Mouse (Mus musculus): ENCODE data around the gene Rpa1. TPM values are rescaled to one million over a fixed set of nuclear protein-coding genes. Genes with fewer than 3 reads are reported as not detected.

Rpa1 gene
- polyA plus RNA-seq, 1 experiment: 10.0 TPM

DNA sequence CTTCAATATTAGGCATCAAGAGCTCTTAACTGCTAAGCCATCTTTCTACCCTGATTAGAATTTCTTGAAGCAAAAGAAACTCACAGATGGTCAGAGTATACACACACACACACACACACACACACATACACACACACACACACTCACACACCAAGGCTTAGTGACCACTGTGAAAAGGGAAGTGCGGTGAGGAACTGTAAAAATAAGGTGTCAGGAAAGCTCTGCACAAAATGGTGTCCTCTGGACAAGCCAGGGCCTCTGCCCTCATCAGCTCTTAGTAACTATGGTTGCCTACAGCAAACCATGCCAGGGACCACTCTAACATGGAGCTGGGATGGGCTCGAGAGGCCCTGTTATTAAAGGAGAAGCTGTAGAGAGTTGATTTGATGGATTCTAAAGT, 23.7 kb downstream of the Rpa1 start:
- Histone ChIP-seq H3K36me3 (replicated peaks; ENCODE audit: low read length) (peaks cover 81% of the 10 kb centered on the region), H3K4me3 (replicated peaks) (no peak overlapping the region), H3K4me1 (peaks cover 42% of the 10 kb centered on the region), H3K27me3 (replicated peaks) (no peaks in the 10 kb centered on the region), H3K9me3 (no peaks in the 10 kb centered on the region)
- no peak for TF ChIP-seq GATA1 (IDR thresholded peaks at IDR 0.05; ENCODE audit: borderline replicate concordance, low read length)

DNA sequence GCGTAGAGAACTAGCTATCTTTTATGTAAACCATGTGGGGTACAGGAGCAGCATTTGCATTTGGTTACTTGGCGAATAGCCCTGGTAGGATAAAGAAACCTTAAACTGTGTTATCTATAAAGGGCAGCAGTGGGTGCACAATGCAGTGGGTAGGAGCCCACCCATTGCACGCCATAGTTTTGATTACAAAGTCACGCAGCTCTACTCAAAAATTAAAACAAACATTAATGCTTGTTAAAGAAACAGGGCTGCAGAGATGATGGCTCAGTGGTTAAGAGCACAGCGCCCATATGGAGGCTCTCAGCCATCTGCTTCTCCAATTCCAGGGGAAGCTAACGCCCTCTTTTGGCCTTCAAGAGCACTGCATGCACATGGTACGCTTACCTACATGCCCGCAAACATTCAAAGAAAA, 24.8 kb downstream of the Rpa1 start:
- Histone ChIP-seq H3K4me3 (replicated peaks) (no peak overlapping the region), H3K4me1 (peaks cover 42% of the 10 kb centered on the region), H3K9me3 (no peaks in the 10 kb centered on the region), H3K36me3 (replicated peaks; ENCODE audit: low read length) (peaks cover 82% of the 10 kb centered on the region), H3K27me3 (replicated peaks) (no peaks in the 10 kb centered on the region)
- no peak for TF ChIP-seq FLI1 (IDR thresholded peaks at IDR 0.05; ENCODE audit: low read length)
- TF ChIP-seq GATA1 (IDR thresholded peaks at IDR 0.05; ENCODE audit: borderline replicate concordance, low read length): no peak

DNA sequence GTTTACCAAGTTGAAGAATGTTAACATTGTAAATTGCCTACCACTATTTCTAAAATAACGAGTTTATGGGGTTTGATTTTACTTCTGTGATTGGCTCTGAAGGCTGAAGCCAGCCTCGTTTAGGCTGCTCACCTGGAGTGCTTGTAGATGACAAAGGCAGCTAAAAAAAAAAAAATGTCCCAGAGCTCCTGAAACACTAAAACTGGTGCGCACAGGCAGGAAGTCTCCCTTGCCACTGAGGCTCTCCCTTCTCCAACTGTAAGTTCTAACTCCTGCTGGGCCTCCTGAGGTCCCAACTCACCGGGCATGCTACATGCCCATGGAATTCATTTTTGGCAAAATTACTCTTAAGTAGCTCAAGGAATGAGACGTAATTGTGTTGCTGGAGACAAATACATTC, 28.9 kb downstream of the Rpa1 start:
- Histone ChIP-seq H3K27me3 (replicated peaks) (no peaks in the 10 kb centered on the region), H3K9me3 (no peaks in the 10 kb centered on the region), H3K4me3 (replicated peaks) (no peak overlapping the region), H3K4me1 (peaks cover 26% of the 10 kb centered on the region), H3K36me3 (replicated peaks; ENCODE audit: low read length) (peaks cover 82% of the 10 kb centered on the region)
- no peak for TF ChIP-seq FLI1 (IDR thresholded peaks at IDR 0.05; ENCODE audit: low read length)

DNA sequence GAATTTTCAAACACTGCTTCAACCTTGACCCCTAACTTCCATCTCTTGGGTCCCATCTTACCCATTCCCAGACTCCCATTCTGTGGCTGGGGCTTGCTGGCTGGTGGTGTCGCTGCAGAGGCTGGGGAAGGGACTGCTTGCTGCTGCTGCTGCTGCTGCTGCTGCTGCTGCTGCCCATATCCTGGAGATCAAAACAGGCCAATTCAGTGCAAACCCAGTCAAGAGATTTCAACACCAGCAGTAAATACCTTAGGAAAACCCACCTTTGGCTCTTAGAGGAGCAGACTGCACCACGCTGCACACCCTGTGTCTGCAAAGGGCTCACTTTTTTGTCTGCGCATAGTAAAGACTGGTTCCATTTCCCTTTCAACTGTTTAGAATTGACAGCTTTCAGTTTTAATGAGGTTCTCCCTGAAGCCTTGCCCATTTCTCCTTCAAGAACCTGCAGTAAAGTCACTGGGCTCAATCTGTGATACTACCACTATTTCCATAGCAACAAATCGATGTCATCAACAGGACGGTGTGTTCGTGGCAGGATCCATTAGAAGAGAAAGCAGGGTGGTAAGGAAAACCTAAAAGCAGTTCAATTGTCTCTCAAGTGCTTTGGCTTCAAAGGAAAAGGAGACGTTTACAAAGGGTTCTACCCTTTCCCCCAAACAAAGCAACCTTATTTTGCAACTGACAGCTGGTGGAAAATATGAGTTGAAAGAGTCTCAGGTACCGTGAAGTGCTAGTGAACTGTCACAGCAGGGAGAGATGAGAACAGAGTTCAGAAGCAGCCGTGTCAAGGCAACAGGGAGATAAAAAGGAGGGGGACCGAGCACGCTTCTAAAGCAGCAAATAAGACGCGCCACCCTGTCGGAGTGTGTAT, 29.5 kb downstream of the Rpa1 start:
- Histone ChIP-seq H3K27me3 (replicated peaks) (no peaks in the 10 kb centered on the region), H3K36me3 (replicated peaks; ENCODE audit: low read length) (peaks cover 86% of the 10 kb centered on the region), H3K9me3 (no peaks in the 10 kb centered on the region), H3K4me1 (peaks cover 30% of the 10 kb centered on the region), H3K4me3 (replicated peaks) (no peak overlapping the region)
- TF ChIP-seq GATA1 (IDR thresholded peaks at IDR 0.05; ENCODE audit: borderline replicate concordance, low read length) (no peak), FLI1 (IDR thresholded peaks at IDR 0.05; ENCODE audit: low read length) (no peak)

DNA sequence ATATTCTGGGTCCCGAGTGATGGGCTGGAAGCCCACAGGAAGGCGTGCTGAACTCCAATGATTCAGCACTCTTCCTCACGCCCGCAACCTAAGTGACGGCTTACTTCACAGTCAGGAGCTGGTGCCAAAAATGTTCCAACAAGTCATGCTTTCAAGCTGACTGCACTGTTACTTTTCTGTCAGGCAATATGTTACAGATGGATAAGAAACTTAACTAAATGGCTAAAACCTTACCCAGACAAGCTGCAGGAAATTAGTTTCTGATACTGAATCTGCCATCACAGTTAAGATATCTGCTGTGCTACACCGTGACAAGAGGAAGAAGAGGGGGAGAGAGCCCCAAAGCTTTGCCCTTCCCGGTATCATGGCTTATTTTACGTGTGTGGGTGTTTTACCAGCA, 34.3 kb downstream of the Rpa1 start:
- Histone ChIP-seq H3K36me3 (replicated peaks; ENCODE audit: low read length) (peaks cover 95% of the 10 kb centered on the region), H3K27me3 (replicated peaks) (no peaks in the 10 kb centered on the region), H3K4me1 (peaks cover 11% of the 10 kb centered on the region), H3K9me3 (no peaks in the 10 kb centered on the region), H3K4me3 (replicated peaks) (no peak overlapping the region)
- TF ChIP-seq GATA1 (IDR thresholded peaks at IDR 0.05; ENCODE audit: borderline replicate concordance, low read length): no peak

DNA sequence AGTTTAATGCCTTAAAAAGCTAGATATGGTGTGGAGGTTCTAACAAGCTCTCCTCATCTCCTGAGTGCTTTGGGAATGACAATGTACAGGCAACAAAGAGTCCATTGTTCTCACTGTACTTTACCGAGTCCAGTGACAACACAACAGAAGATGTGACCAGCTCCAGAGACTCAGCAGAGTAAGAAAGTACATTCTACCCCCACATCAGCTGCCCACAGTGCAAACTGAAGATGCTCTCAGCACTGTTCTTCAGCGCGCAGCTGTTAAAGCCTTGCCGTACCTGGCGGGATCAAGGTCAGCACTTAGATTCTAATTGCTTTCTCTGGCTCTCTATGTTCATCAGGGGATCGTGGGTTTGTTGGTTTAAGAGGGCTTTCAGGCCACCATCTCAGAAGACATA, 36.4 kb downstream of the Rpa1 start:
- Histone ChIP-seq H3K4me3 (replicated peaks) (no peak overlapping the region), H3K9me3 (no peaks in the 10 kb centered on the region), H3K4me1 (peaks cover 11% of the 10 kb centered on the region), H3K36me3 (replicated peaks; ENCODE audit: low read length) (peaks cover 97% of the 10 kb centered on the region), H3K27me3 (replicated peaks) (no peaks in the 10 kb centered on the region)
- TF ChIP-seq GATA1 (IDR thresholded peaks at IDR 0.05; ENCODE audit: borderline replicate concordance, low read length) (no peak), FLI1 (IDR thresholded peaks at IDR 0.05; ENCODE audit: low read length) (no peak)

DNA sequence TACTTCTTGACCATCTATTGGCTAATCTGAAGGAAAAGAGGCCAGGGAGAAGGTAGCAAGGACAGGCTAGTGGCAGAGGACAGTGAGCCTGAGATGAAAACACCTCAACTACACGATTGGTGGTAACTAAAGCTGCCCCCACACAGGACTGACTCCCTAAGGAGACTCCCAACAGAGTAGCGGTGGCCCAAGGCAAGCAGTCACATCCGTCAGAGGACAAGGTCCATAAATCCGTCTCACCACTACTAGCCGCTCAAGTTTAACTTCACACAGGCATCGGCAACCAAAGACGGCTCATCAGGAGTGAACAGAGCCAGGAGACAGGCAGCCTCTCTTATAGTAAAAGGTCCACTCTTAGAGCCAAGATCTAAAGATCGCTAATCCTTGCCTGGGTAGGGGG, 37.3 kb downstream of the Rpa1 start:
- no peaks in the 10 kb centered on the region for H3K27me3 ChIP-seq (replicated peaks)
- H3K4me3 ChIP-seq (replicated peaks): no peak overlapping the region
- TF ChIP-seq FLI1 (IDR thresholded peaks at IDR 0.05; ENCODE audit: low read length) (no peak), GATA1 (IDR thresholded peaks at IDR 0.05; ENCODE audit: borderline replicate concordance, low read length) (no peak)
- H3K9me3 ChIP-seq: no peaks in the 10 kb centered on the region
- peaks cover 99% of the 10 kb centered on the region for H3K36me3 ChIP-seq (replicated peaks; ENCODE audit: low read length)
- H3K4me1 ChIP-seq: peaks cover 11% of the 10 kb centered on the region

DNA sequence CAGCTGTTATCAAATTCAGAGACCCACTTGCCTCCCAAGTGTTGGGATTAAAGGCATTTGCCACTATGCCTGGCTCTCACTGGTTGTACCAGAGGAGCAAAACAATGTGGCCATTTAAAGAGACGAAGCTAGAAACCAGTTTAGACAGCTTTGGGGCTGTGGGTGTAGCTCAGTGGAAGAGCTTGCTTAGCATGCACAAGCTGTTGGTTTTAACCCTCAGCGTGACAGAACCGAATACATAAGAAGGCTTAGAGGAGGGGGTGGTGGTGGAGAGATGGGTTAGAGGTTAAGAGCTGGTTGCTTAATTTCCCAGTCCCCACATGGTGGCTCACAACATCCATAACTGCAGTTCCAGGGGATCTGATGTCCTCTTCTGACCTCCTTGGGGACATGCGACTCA, 39.5 kb downstream of the Rpa1 start:
- TF ChIP-seq FLI1 (IDR thresholded peaks at IDR 0.05; ENCODE audit: low read length) (no peak), GATA1 (IDR thresholded peaks at IDR 0.05; ENCODE audit: borderline replicate concordance, low read length) (no peak)
- H3K27me3 ChIP-seq (replicated peaks): no peaks in the 10 kb centered on the region
- H3K4me1 ChIP-seq: peaks cover 2% of the 10 kb centered on the region
- H3K36me3 ChIP-seq (replicated peaks; ENCODE audit: low read length): peaks cover 96% of the 10 kb centered on the region
- no peak overlapping the region for H3K4me3 ChIP-seq (replicated peaks)
- no peaks in the 10 kb centered on the region for H3K9me3 ChIP-seq

DNA sequence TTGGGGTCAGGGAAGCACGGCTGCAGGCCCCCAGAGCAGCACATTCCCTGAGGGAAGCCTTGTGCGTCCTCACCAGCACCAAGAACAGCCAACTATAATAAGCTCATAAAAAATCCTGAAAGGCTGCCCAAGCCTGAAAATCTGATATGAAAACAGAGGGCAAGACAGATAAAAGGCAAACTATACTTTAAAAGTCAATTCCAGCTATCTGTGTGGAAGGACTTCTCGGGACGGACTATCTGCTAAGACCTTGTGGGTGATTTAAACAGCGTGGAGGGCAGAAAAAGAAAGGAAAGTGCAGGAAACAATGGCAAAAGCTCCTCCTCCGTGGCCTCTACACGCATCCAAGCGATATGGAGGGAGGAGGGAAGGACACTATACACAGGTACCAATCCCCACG, 43.3 kb downstream of the Rpa1 start:
- peaks cover 95% of the 10 kb centered on the region for H3K36me3 ChIP-seq (replicated peaks; ENCODE audit: low read length)
- peaks cover 26% of the 10 kb centered on the region for H3K4me1 ChIP-seq
- no peaks in the 10 kb centered on the region for H3K27me3 ChIP-seq (replicated peaks)
- H3K4me3 ChIP-seq (replicated peaks): no peak overlapping the region
- TF ChIP-seq FLI1 (IDR thresholded peaks at IDR 0.05; ENCODE audit: low read length) (no peak), GATA1 (IDR thresholded peaks at IDR 0.05; ENCODE audit: borderline replicate concordance, low read length) (no peak)
- H3K9me3 ChIP-seq: no peaks in the 10 kb centered on the region

DNA sequence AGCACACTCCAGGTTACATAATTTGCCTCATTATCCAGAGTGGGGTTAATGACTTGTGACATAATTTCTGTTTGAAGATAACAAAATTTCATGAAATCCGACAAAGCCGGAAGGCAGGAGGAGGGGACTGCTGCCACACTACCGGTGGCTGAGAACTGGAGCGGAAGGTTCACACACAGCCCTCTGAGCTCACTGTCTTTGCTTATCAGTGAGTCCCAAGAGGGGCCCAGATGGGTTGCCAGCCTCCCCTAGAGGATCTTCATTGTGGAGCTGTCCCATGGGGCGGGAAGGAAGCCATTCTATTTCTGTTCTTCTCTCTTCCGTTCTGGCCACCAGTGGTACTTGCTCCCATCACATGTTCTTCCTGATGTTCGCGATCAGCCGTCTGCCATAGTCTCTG, 47.2 kb downstream of the Rpa1 start:
- no peaks in the 10 kb centered on the region for H3K27me3 ChIP-seq (replicated peaks)
- H3K4me3 ChIP-seq (replicated peaks): no peak overlapping the region
- no peaks in the 10 kb centered on the region for H3K9me3 ChIP-seq
- TF ChIP-seq FLI1 (IDR thresholded peaks at IDR 0.05; ENCODE audit: low read length) (no peak), GATA1 (IDR thresholded peaks at IDR 0.05; ENCODE audit: borderline replicate concordance, low read length) (no peak)
- H3K4me1 ChIP-seq: peaks cover 29% of the 10 kb centered on the region
- H3K36me3 ChIP-seq (replicated peaks; ENCODE audit: low read length): peaks cover 68% of the 10 kb centered on the region
